Mouse (Mus musculus): ENCODE measurements around the gene Zer1.
"Not testable (repeated sequence)": the region's sequence is repeated elsewhere in the genome, so short reads cannot be mapped to it uniquely, and the experiment has no call there.

The Zer1 gene

DNA sequence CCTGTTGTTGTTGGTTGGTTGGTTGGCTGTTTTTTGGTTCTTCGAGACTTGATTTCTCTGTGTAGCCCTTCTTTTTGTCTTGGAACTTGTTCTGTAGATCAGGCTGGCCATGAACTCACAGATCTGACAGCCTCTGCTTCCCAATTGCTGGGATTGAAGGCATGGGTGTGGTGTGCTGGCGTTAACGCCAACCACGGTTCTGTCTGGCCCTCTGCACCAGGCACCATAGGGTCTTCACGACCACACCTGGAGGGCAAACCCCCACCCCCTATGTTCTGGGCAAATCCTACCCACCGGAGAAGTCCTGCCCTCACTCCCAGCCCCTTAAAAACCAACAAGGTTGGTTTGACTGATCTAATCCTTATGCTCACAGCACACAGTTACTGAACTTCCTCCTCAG is 47.4 kb downstream of the Zer1 start:
- DNase-seq: no peak

GRCm38 (mm10) chr2:30076439-30076838 is 47.9 kb downstream of the Zer1 start:
- no peak for DNase-seq

DNA sequence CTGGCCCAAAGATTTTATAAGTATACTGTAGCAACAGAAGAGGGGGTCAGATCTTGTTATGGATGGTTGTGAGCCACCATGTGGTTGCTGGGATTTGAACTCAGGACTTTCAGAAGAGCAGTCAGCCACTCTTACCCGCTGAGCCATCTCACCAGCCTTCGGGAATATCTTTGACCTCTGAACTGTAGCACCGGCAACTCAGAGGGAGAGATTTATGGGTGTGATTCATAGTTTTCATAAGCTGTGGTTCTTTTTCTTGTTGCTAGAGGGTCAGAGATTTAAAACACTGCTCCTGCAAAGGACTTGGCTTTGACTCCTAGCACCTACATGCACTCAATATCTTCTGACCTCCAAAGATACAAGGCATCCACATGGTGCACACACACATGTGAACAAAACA is 48.8 kb downstream of the Zer1 start:
- DNase-seq: no peak

GRCm38 (mm10) chr2:30073285-30073684 is 51.1 kb downstream of the Zer1 start:
- no peak for DNase-seq

GRCm38 (mm10) chr2:30072875-30073274 is 51.5 kb downstream of the Zer1 start:
- no peak for DNase-seq

DNA sequence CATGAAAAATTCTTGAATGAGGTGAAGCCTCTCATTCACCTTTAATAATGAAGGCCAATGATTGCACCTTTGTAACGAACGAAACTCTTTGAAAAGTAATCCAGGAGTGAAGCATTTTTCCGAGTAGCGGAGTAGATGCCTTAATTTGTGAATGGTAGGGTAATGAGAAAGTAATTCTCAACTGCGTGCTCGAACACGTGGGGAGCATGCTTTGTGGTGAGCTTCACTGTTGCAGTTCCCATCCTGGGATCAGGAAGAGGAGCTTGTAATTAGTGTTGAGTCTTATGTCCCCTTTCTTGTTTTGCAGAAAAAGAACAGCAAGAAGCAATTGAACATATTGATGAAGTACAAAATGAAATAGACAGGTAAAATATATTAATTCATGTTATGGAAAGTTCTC is 56.4 kb downstream of the Zer1 start:
- no peak for DNase-seq

DNA sequence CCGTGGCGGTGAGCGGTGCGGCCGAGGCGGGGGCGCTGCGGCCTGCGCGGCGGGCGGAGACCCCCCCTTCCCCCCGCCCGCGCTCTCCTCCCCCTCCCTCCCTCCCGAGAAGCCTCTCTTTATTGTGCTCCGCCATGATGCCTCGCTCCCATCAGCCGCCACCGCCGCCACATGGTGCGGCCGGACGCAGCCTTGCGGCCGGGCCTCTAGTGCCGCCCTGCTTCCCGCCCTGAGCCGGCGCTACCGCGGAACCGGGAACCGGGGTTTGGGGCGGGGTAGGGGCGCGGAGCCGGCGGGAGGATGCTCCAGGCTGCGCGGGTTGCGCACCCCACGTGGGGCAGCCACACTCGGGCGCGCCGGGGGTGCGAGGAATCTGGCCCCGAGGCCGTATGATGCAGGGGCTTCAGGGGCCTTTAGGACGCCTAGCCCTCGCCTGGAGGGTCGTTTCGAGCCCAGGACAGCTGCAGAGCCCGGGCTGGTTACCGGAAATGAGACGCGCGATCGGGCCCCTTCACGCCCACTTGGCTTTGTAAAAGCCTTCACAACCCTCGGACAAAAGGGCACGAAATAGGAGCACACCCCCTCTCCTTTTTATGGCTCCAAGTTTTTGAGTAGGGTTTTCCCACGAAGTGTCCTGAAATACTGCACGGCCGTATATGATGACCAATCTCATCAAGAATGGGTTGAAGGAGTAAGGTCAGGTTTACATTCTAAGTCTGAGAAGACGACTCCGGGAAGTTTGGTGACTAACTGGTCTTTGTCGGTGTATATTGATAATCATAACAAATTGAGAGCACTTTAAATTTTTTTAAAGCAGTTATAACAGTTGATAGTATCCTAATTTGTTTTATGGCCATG is 57.1 kb downstream of the Zer1 start:
- peak; percentile 70 for DNase-seq

DNA sequence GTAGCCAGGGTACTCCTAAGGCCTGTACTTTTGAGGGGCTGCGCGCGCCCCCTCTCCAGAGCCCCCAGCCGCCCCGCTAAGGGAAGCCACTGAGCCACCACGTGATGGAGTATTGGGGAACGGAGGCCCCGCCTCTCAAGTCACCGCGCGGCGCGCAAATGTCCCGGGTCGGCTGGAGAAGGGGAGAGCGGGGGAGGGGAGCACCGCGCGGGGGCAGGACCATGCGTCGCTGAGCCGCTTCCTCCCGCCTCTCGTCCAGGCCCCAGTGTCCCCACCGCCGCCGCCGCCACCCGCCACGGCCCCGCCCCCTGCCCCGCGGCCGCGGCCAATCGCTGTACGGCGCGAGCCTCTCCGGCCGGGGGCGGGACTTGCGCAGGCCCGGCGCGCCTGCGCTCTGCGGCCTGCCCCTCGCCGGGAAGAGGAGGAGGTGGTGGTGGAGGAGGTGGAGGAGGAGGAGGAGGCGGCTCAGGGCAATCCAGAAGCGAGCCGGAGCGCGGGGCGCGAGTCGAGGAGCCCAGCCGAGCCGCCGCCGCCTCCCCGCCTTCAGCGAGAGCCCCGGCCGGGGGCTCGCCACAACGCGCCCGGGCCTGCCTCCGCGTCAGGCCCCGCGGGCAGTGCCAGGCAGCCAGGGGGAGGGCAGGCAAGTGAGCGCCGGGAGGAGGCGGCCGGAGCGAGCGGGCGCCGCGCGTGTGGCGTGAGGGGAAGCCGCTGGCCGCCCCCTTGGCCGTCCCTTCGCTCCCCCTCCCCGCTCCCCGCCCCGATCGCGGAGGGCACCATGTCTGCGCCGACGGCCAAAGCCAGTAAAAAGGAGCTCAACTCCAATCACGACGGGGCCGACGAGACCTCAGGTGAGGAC is 58.1 kb downstream of the Zer1 start:
- DNase-seq: peak; percentile 97

- no peak for DNase-seq
Measured at GRCm38 (mm10) chr2:30064298-30064697, 60.1 kb downstream of the Zer1 start.

- DNase-seq: no peak
Measured at GRCm38 (mm10) chr2:30063791-30064190, 60.6 kb downstream of the Zer1 start.

- DNase-seq: no peak
Measured at GRCm38 (mm10) chr2:30063235-30063634, 61.1 kb downstream of the Zer1 start.

- peak; percentile 58 for DNase-seq
Measured at GRCm38 (mm10) chr2:30062249-30063093, 61.9 kb downstream of the Zer1 start.

DNA sequence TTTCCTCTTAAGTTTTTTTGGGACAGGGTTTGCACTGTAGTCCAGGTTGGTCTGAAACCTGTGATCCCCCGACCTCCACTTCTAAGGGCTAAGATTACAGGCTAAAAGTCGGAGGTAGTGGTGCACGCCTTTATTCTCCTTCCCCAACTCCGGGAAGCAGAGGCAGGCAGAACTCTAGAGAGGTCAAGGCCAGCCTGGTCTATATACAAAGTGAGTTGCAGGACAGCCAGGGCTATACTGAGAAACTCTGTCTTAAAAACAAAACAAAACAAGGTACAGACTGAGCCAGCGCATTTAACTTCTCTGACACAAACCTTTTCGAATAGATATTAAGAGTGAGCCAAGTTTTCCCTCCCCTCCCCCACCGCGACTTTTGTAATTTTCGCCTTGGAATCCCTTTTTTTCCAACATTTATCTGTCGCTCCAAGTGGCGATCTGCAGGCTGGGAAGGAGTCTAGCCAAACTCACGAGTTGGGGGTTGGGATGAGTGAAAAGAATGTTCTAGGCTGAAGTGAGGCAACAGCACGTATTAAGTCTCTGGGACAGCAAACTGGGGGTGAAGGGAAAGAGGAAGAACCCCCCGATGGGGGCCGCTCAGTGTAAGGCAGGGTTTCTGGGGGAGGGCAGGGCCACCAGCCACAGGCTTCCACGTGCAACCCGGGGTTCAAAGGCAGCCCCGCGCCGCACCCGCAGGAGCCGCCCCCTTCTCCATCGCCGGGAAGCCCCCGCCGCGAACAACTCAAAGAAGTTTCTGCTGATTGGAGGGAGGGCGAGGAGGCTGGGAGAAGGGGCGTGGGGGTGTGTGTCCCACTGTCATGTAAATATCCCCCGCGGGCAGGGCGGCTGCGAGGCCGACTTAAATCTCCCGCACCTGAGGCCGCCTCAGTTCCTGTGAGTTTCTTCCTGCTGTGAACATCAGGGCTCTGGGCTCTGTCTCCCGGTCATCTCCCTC is 62.9 kb downstream of the Zer1 start:
- peak; percentile 82 for DNase-seq

GRCm38 (mm10) chr2:30058418-30058817 is 66.0 kb downstream of the Zer1 start:
- DNase-seq: no peak

GRCm38 (mm10) chr2:30057223-30057904 is 67.0 kb downstream of the Zer1 start, which contains the start of gene Set:
Gene Set (plus strand): TSS chr2:30057378.
- no peak for DNase-seq

DNA sequence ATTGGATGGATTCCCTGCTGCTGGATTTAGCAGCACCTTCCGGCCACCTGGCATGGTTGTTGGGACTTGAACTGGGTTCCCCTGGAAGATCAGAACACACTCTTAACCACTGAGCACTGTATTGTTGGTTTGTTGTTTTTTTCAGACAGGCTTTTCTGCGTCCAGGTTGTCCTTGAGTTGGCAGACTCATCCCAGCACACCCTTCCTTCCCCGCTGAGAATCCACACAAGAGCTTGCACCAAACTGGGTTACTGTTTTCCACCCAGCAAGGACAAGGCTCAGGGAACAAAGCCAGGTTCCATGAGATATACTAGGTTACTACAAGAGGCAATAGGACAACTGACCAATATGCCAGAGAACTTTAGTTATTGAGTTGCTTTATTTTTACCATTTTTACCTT is 67.6 kb downstream of the Zer1 start:
- DNase-seq: no peak

DNA sequence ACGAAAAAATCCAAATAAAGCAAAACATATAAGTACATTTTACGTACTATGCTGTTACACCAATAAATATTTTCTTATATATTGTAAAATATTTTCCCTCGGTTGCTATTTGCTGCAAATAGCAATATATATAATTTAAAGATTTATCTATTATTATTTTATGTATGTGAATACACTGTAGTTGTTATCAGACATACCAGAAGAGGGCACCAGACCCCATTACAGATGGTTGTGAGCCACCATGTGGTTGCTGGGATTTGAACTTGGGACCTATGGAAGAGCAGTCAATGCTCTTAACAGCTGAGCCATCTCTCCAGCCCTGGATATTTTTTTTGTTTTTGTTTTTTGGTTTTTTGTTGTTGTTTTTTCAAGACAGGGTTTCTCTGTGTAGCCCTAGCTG is 69.1 kb downstream of the Zer1 start:
- not testable (repeated sequence) for DNase-seq

- no peak for DNase-seq
Measured at GRCm38 (mm10) chr2:30051992-30052761, 72.2 kb downstream of the Zer1 start.

DNA sequence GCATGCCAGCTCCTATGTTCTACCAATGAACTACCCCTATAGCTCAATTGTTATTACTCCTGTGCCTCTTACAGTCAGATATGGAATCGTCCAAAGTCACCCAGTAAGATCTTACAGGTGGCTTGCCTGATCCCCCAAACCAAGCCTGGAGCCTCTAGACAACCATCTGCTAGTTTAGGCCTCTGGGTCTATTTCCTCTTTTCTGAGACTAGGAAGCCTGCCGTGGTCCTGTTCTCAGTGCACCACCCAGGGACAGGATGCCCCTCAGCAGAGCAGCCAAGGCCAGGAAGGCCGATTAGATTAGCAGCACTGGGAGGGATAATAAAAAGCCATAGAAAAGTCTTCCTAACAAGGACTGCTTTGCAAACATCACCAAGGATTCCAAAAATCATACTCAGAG is 74.6 kb downstream of the Zer1 start:
- DNase-seq: no peak

GRCm38 (mm10) chr2:30048699-30049388 is 75.5 kb downstream of the Zer1 start, which contains the start of gene Wdr34:
Gene Wdr34 (minus strand): TSS chr2:30048881.
- peak; percentile 99 for DNase-seq
